Mouse (Mus musculus): Measurements from ENCODE around the gene Hs2st1. TPM values are rescaled to one million over a fixed set of nuclear protein-coding genes. Genes with fewer than 3 reads are reported as not detected.

Gene Hs2st1
- polyA plus RNA-seq, 1 experiment from 2014 or later, result 21.3 TPM

GRCm38 (mm10) chr3:144401292-144401691 is 168.7 kb downstream of the Hs2st1 start:
- WGBS, result 73% methylated on average over 5 of the region's 5 CpGs
- H3K27me3 ChIP-seq, result peaks cover 46% of the 10 kb centered on the region
- ATAC-seq (ENCODE audit: insufficient number of reproducible peaks, insufficient read depth, low FRiP score, low TSS enrichment, low read depth), result no peak
- H3K9me3 ChIP-seq, result no peaks in the 10 kb centered on the region
- peaks cover 35% of the 10 kb centered on the region for H3K4me1 ChIP-seq
- no peak overlapping the region for H3K4me2 ChIP-seq
- no peak overlapping the region for H3K27ac ChIP-seq
- H3K9ac ChIP-seq, result no peak overlapping the region
- H3K36me3 ChIP-seq, result no peaks in the 10 kb centered on the region
- no peak overlapping the region for H3K4me3 ChIP-seq

DNA sequence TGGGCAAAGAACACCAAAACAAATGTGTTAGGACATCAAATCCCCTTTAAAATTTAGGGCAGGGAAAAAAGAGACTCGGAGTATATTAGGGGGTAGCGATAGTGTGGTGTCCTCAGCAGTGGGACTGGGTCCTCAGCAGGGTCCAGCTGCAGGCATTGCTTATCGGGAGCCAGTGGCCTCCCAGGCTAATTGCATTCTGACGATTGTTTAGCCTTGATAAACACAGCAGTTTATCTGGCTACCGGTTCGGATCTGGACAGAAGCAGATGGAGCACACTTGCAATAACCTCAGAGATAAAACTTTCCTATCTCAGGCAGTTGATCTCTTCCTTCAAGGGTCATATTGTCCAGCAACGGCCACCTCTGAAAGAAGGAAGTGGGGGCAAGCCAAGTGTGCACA is 169.1 kb downstream of the Hs2st1 start:
- no peak for ATAC-seq (ENCODE audit: insufficient number of reproducible peaks, insufficient read depth, low FRiP score, low TSS enrichment, low read depth)
- Histone ChIP-seq H3K27ac (no peak overlapping the region), H3K27me3 (peaks cover 46% of the 10 kb centered on the region), H3K9me3 (no peaks in the 10 kb centered on the region), H3K9ac (peak overlapping the region; percentile 6; the same call in 1 of the 2 replicates), H3K4me2 (no peak overlapping the region), H3K4me3 (no peak overlapping the region), H3K4me1 (peaks cover 35% of the 10 kb centered on the region), H3K36me3 (no peaks in the 10 kb centered on the region)
- 71% methylated on average over 7 of the region's 7 CpGs for WGBS

- no peak for ATAC-seq (ENCODE audit: insufficient number of reproducible peaks, insufficient read depth, low FRiP score, low TSS enrichment, low read depth)
- no peak overlapping the region for H3K4me3 ChIP-seq
- no peaks in the 10 kb centered on the region for H3K9me3 ChIP-seq
- peaks cover 46% of the 10 kb centered on the region for H3K27me3 ChIP-seq
- H3K4me2 ChIP-seq, result no peak overlapping the region
- H3K4me1 ChIP-seq, result peaks cover 32% of the 10 kb centered on the region
- peak overlapping the region; percentile 6; the same call in 1 of the 2 replicates for H3K9ac ChIP-seq
- H3K36me3 ChIP-seq, result no peaks in the 10 kb centered on the region
- 73% methylated on average over 8 of the region's 8 CpGs for WGBS
- H3K27ac ChIP-seq, result no peak overlapping the region
These were observed 169.6 kb downstream of the Hs2st1 start for GRCm38 (mm10) chr3:144400374-144400773.

GRCm38 (mm10) chr3:144399358-144400096 is 170.5 kb downstream of the Hs2st1 start:
- no peaks in the 10 kb centered on the region for H3K36me3 ChIP-seq
- H3K9me3 ChIP-seq, result no peaks in the 10 kb centered on the region
- peaks cover 33% of the 10 kb centered on the region for H3K4me1 ChIP-seq
- WGBS, result 32% methylated on average over 21 of the region's 21 CpGs
- H3K27me3 ChIP-seq, result peaks cover 45% of the 10 kb centered on the region
- no peak overlapping the region for H3K27ac ChIP-seq
- 0 out of 2 replicates have a peak overlapping the region, but pooled peaks have one; percentile 40 for H3K9ac ChIP-seq
- peak overlapping the region; percentile 53 for H3K4me2 ChIP-seq
- peak overlapping the region; percentile 23 for H3K4me3 ChIP-seq
- peak; percentile 69; the same call in 1 of the 2 replicates for ATAC-seq (ENCODE audit: insufficient number of reproducible peaks, insufficient read depth, low FRiP score, low TSS enrichment, low read depth)

DNA sequence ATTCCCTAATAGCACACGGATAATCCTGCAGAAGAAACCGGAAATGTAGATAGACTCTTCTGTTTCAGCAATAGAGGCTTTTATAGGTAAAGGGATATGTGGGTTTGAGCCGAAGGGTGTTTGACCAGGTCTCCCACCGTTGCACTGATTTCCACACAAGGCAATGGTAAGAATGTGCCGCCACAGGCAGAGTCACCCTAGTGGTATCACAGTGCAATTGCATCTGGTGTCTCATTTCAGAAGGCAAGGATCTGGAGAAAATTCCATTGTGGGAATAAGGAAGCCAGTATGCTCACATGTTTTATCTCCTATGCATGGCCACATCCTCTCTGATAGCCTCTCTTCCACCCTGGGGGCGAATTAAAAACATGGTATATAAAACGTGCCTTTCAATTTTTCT is 171.8 kb downstream of the Hs2st1 start:
- Histone ChIP-seq H3K9ac (no peak overlapping the region), H3K9me3 (no peaks in the 10 kb centered on the region), H3K4me2 (no peak overlapping the region), H3K27ac (no peak overlapping the region), H3K4me3 (no peak overlapping the region), H3K27me3 (peaks cover 44% of the 10 kb centered on the region), H3K36me3 (no peaks in the 10 kb centered on the region), H3K4me1 (peaks cover 34% of the 10 kb centered on the region)
- 79% methylated on average over 7 of the region's 7 CpGs for WGBS
- no peak for ATAC-seq (ENCODE audit: insufficient number of reproducible peaks, insufficient read depth, low FRiP score, low TSS enrichment, low read depth)

DNA sequence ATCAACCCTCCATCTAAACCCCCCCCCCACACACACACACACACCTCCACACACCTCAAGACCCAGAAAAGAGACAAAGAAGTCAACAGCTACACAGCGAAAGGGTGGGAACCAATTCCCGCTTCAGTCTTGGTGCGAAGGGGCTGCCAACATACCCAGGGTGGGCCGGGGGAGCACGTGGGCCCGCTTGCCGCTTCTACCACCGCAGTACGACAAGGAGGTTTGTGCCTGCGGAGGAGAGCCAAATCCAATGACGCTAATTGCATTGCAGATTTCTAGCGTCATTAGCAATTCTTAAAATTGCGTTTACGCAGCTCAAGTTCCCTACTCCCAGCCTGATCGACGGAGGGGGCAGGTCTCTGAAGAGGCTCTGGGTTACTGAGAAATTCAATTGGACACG is 173.5 kb downstream of the Hs2st1 start:
- no peak for ATAC-seq (ENCODE audit: insufficient number of reproducible peaks, insufficient read depth, low FRiP score, low TSS enrichment, low read depth)
- H3K9me3 ChIP-seq, result no peaks in the 10 kb centered on the region
- H3K27me3 ChIP-seq, result peaks cover 42% of the 10 kb centered on the region
- 0 out of 2 replicates have a peak overlapping the region, but pooled peaks have one; percentile 3 for H3K27ac ChIP-seq
- no peak overlapping the region; the same call in 1 of the 2 replicates for H3K4me2 ChIP-seq
- peaks cover 34% of the 10 kb centered on the region for H3K4me1 ChIP-seq
- WGBS, result 32% methylated on average over 17 of the region's 17 CpGs
- H3K9ac ChIP-seq, result no peak overlapping the region
- no peak overlapping the region for H3K4me3 ChIP-seq
- H3K36me3 ChIP-seq, result no peaks in the 10 kb centered on the region

DNA sequence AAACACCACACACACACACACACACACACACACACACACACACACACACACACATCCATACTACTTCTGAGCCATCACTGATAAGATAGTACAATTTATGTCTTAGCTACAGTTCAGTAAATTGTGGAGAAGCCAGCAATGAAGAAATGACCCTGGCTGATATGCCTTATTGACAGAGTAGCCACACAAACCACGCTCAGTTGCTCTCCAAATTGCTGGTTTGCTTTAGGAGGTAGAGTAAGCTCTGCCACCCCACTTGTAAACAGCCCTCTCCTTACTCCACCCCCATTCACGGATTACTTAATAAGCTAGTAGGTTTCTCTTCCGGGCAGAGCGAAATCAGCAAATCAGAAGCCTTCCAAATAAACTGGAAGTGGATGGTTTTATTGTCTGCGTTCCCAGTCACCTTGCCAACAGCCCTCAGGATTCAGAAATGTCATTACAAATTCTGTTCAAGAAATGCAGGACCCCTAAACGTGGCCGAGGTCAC is 175.5 kb downstream of the Hs2st1 start:
- no peak overlapping the region for H3K4me3 ChIP-seq

GRCm38 (mm10) chr3:144386446-144386845 is 183.5 kb downstream of the Hs2st1 start:
- Histone ChIP-seq H3K9ac (no peak overlapping the region), H3K4me1 (peaks cover 6% of the 10 kb centered on the region), H3K9me3 (no peaks in the 10 kb centered on the region), H3K4me3 (no peak overlapping the region), H3K36me3 (no peaks in the 10 kb centered on the region), H3K27me3 (peaks cover 35% of the 10 kb centered on the region), H3K27ac (no peak overlapping the region), H3K4me2 (no peak overlapping the region)
- ATAC-seq (ENCODE audit: insufficient number of reproducible peaks, insufficient read depth, low FRiP score, low TSS enrichment, low read depth), result no peak
- WGBS, result 83% methylated on average over 4 of the region's 4 CpGs

More for the DNA sequence above, 175.5 kb downstream of the Hs2st1 start:
- no peak for ATAC-seq (ENCODE audit: insufficient number of reproducible peaks, insufficient read depth, low FRiP score, low TSS enrichment, low read depth)
- Histone ChIP-seq H3K27me3 (peaks cover 32% of the 10 kb centered on the region), H3K36me3 (no peaks in the 10 kb centered on the region), H3K9ac (no peak overlapping the region), H3K9me3 (no peaks in the 10 kb centered on the region), H3K4me2 (peak overlapping the region; percentile 27), H3K27ac (no peak overlapping the region), H3K4me1 (peaks cover 30% of the 10 kb centered on the region)
- whole genome bisulfite sequencing, result 48% methylated on average over 7 of the region's 7 CpGs

DNA sequence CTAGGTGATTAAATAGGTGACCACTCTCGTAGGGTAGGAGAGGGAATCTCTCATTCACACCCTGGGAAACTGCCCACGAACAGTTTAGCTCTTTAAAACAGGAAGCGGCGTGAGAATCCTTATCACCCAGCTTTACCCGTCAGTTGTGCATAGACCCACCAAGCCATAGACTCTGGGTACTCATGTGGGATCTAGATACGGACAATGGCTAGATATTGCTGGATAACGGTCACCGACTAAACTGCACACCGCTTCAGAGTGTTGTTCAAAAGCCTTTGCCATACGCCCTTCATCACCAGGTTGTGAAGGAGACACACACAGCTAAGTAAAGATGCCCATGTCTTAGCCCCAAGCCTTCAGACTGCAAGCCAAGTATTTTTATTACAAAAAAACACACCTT is 185.3 kb downstream of the Hs2st1 start:
- WGBS, result 92% methylated on average over 10 of the region's 10 CpGs

GRCm38 (mm10) chr3:144381431-144381980 is 188.5 kb downstream of the Hs2st1 start:
- no peak overlapping the region for H3K9ac ChIP-seq
- H3K27ac ChIP-seq, result peak overlapping the region; percentile 62
- H3K27me3 ChIP-seq, result peaks cover 33% of the 10 kb centered on the region
- peaks cover 48% of the 10 kb centered on the region for H3K4me1 ChIP-seq
- no peak overlapping the region for H3K4me3 ChIP-seq
- no peaks in the 10 kb centered on the region for H3K36me3 ChIP-seq
- no peaks in the 10 kb centered on the region for H3K9me3 ChIP-seq
- peak overlapping the region; percentile 55 for H3K4me2 ChIP-seq
- no peak for ATAC-seq (ENCODE audit: insufficient number of reproducible peaks, insufficient read depth, low FRiP score, low TSS enrichment, low read depth)
- WGBS, result 46% methylated on average over 15 of the region's 16 CpGs

More for the DNA sequence above, 185.3 kb downstream of the Hs2st1 start:
- no peak overlapping the region for H3K4me3 ChIP-seq
- no peak overlapping the region for H3K9ac ChIP-seq
- no peak overlapping the region for H3K4me2 ChIP-seq
- H3K4me1 ChIP-seq, result peaks cover 22% of the 10 kb centered on the region
- no peaks in the 10 kb centered on the region for H3K36me3 ChIP-seq
- H3K27me3 ChIP-seq, result peaks cover 31% of the 10 kb centered on the region
- H3K27ac ChIP-seq, result no peak overlapping the region
- no peak for ATAC-seq (ENCODE audit: insufficient number of reproducible peaks, insufficient read depth, low FRiP score, low TSS enrichment, low read depth)
- no peaks in the 10 kb centered on the region for H3K9me3 ChIP-seq

GRCm38 (mm10) chr3:144380921-144381320 is 189.1 kb downstream of the Hs2st1 start:
- Histone ChIP-seq H3K4me1 (peaks cover 52% of the 10 kb centered on the region), H3K27ac (no peak overlapping the region)
- WGBS, result 3% methylated on average over 18 of the region's 18 CpGs

GRCm38 (mm10) chr3:144379801-144380200 is 190.2 kb downstream of the Hs2st1 start:
- Histone ChIP-seq H3K4me1 (peaks cover 56% of the 10 kb centered on the region), H3K27me3 (peaks cover 34% of the 10 kb centered on the region), H3K36me3 (no peaks in the 10 kb centered on the region), H3K9ac (no peak overlapping the region), H3K27ac (no peak overlapping the region), H3K4me3 (no peak overlapping the region), H3K9me3 (no peaks in the 10 kb centered on the region), H3K4me2 (no peak overlapping the region)
- no peak for ATAC-seq (ENCODE audit: insufficient number of reproducible peaks, insufficient read depth, low FRiP score, low TSS enrichment, low read depth)
- 63% methylated on average over 4 of the region's 4 CpGs for WGBS

More at GRCm38 (mm10) chr3:144380921-144381320, 189.1 kb downstream of the Hs2st1 start:
- H3K27me3 ChIP-seq, result peaks cover 34% of the 10 kb centered on the region
- H3K9me3 ChIP-seq, result no peaks in the 10 kb centered on the region
- peak overlapping the region; percentile 29 for H3K4me3 ChIP-seq
- no peaks in the 10 kb centered on the region for H3K36me3 ChIP-seq
- H3K4me2 ChIP-seq, result peak overlapping the region; percentile 55
- peak; percentile 82 for ATAC-seq (ENCODE audit: insufficient number of reproducible peaks, insufficient read depth, low FRiP score, low TSS enrichment, low read depth)
- peak overlapping the region; percentile 49; the same call in 1 of the 2 replicates for H3K9ac ChIP-seq

Data from embryonic facial prominence, embryonic 13.5 days (tissue).